Mouse (Mus musculus) forebrain, embryonic 12.5 days (tissue): ENCODE results near the gene Gm9922. TPM values are rescaled to one million over a fixed set of nuclear protein-coding genes. Genes with fewer than 3 reads are reported as not detected.

Experiments
- polyA plus RNA-seq: library from polyadenylated mRNA; unstranded; fragments of >200 nt; fragmentation: Nextera tagmentation; extraction: Ambion mirVana; gene quantifications from 2 replicates; pipeline ENCODE4 v1.2.1, GENCODE M21; 2016

Gm9922 gene
- polyA plus RNA-seq, 1 experiment from 2014 or later = 0.86 TPM

Other genes with a start within 250 kb of the Gm9922 start
- 7.4 and 7.7 TPM in 2 replicates for gene Tbc1d4, start 120.6 kb downstream of the Gm9922 start, polyA plus RNA-seq
- 97.0 and 101 TPM in 2 replicates for gene Commd6, start 89.1 kb downstream of the Gm9922 start, polyA plus RNA-seq
- gene Uchl3, start 75.8 kb downstream of the Gm9922 start, polyA plus RNA-seq = 168 and 177 TPM in 2 replicates
- 2.3 and 2.5 TPM in 2 replicates for gene Lmo7, start 143 bp upstream of the Gm9922 start, polyA plus RNA-seq